Mouse (Mus musculus): ENCODE measurements around the gene Guf1.
A peak's percentile ranks its signal among the peaks of the same experiment; 100 is the strongest.

The Guf1 gene

GRCm38 (mm10) chr5:69556628-69557403, at the start of gene Guf1:
Guf1 (plus strand) TSS chr5:69556923.
- DNase-seq: peak; percentile 96

GRCm38 (mm10) chr5:69507045-69507444, 49.7 kb upstream of the Guf1 start:
- no peak for DNase-seq

- DNase-seq: no peak
These were observed 45.1 kb upstream of the Guf1 start for GRCm38 (mm10) chr5:69511631-69512030.

GRCm38 (mm10) chr5:69512203-69512602, 44.5 kb upstream of the Guf1 start:
- DNase-seq: no peak

- peak; percentile 49 for DNase-seq
These were observed 36.0 kb upstream of the Guf1 start for GRCm38 (mm10) chr5:69520661-69521278.

GRCm38 (mm10) chr5:69522064-69522463, 34.7 kb upstream of the Guf1 start:
- DNase-seq: no peak

DNA sequence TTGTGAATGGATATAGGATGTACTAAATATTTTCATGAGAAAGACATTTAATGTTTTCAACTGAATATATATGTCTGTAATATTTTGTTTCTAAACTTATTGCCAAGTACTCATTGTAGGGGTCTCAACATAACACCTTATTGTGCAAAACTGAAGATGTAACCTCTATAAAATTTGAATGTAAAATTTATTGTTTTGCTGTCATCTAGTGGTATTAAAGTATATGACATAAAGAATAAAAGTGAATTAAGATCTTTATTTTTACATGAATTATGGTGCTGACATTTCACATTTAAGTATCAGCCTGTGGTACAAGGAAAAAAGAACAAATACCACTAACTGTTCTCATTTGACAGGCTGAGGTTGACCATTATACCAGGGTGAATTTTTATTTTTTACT, 32.8 kb upstream of the Guf1 start:
- DNase-seq: no peak

DNA sequence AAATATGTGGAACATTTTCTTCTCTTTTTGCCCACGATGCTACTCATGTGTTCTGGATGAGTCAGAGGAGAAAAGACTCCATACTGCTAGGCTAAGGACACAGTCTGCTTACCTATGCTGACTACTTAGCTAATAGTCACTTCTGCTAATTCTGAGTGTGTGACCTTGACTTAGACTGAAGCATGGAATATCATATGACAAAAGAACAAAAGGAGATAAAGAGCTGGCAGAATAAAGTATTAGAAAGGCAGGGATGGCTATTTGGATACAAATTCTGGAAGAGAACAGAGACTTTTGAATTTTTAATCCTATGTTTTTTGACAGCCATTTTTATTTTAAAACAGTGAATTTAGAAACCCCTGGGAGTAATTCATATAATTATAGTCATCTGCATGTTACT, 15.0 kb upstream of the Guf1 start:
- no peak for DNase-seq

DNA sequence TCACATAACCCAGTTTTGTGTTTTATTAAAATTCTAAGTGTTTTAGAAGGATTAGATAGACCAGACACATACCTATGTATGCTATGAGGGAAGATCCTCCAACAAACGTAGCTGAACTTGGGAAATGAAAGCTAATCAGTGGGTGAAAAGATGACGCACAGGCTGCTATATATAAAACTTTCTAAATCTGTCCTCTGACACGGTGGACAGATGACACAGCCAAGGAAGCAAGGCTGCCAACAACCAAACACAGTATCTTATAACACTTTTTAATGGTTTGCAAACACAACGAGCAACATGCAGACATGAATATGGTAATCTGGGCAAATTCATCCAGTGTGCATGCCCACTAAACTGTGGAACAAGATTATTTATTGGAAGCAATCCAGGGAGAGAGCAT, 14.2 kb upstream of the Guf1 start, which contains the start of gene Yipf7:
Gene Yipf7 (minus strand): TSS at position 160 of the 400 bp plus-strand sequence.
- no peak for DNase-seq

- no peak for DNase-seq
These were observed 747 bp downstream of the Guf1 start for GRCm38 (mm10) chr5:69557404-69557935.

DNA sequence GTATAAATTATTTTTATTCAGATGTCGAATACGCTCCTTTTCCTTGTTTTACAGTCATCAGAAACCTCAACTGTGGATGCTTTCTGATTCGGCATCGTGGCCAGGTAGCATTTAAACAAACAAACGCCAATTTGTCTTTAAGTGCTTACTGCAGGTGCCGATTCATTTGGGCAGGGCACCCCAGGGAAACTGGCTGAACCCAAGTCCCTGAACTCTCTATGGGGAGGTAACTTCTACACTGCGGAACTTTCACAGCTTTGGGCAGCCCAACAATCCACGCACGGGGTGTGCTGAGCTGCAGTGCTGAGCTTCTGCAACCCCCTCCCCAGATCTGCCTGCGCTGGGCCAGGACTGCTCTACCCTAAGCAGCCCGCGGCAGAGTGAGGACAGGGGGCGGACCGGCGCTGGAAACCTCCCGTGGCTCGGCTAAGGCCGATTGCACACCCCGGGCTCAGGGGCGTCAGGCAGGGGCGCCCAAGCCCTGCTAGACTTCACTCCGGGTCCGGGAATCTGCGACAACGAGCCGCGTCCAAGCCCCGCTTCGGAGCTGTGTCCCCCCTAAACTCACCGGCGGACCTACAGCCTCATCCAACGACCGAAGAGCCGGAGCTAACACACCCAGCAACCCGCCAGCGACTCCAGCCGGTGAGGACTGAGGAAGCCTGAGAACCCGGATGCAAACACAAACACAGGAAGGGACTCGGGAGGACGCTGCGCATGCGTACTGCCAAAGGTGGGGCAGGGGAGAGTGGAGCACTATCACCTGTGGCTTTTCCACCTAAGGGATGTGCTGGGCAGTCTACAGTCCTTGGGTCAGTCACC, 35.1 kb downstream of the Guf1 start, which contains the start of gene Gnpda2:
Gene Gnpda2 (minus strand): TSS at position 701 of the 822 bp plus-strand sequence.
- DNase-seq: peak; percentile 83

- no peak for DNase-seq
These were observed 44.3 kb downstream of the Guf1 start for GRCm38 (mm10) chr5:69601027-69601426.

GRCm38 (mm10) chr5:69613209-69613796, 56.6 kb downstream of the Guf1 start:
- DNase-seq: peak; percentile 3

DNA sequence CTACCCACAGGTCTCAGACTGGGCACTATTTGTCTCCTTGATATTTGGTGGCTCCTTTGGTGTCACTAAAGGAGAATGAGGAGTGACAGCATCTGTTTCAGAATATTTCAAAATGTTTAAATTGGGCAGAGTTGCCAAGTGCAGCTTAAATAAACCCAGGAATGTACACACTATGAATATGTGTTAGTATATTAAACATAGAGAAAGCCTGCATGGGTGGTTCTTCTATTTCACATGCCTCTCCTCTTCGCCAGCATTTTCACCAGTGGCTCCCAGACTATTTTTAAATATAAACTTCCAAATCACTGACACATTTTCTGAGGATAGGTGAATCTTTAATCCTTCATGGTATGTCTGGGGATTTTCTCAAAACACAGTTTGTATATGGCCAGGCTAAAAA, 64.2 kb downstream of the Guf1 start:
- DNase-seq: no peak
